Mouse (Mus musculus) left cerebral cortex, adult 18-20 months (tissue): ENCODE measurements around the gene Ankdd1a. TPM values are rescaled to one million over a fixed set of nuclear protein-coding genes. Genes with fewer than 3 reads are reported as not detected.

Source experiments
- DNase-seq, 2 experiments: peaks; one replicate each; pipeline ENCODE4 v3.0.0; 2021 to 2022; ENCODE audit warnings: low spot score in 2 of 2, mixed read lengths in 1 of 2
- total RNA-seq, 2 experiments: library from RNA; stranded (reverse); gene quantifications; 2 replicates each; pipeline ENCODE4 v1.2.3; 2021

Ankdd1a gene
- total RNA-seq, 2 experiments from 2014 or later: 2.3 to 3.7 TPM

- no peak for DNase-seq
These were observed 11.5 kb downstream of the Ankdd1a start for GRCm38 (mm10) chr9:65508449-65508848.

GRCm38 (mm10) chr9:65502721-65503505, 17.1 kb downstream of the Ankdd1a start:
- no peak for DNase-seq

- DNase-seq: no peak
These were observed 17.8 kb downstream of the Ankdd1a start for GRCm38 (mm10) chr9:65502146-65502545.

GRCm38 (mm10) chr9:65492851-65493250, 27.1 kb downstream of the Ankdd1a start:
- no peak for DNase-seq

- DNase-seq: no peak
These were observed 27.6 kb downstream of the Ankdd1a start for GRCm38 (mm10) chr9:65492351-65492750.

- DNase-seq: no peak
These were observed 28.5 kb downstream of the Ankdd1a start for GRCm38 (mm10) chr9:65491476-65491875.

- DNase-seq: no peak
These were observed 39.9 kb downstream of the Ankdd1a start for GRCm38 (mm10) chr9:65480071-65480470.

GRCm38 (mm10) chr9:65479158-65479557, 40.8 kb downstream of the Ankdd1a start:
- DNase-seq: no peak

- DNase-seq: no peak
These were observed 47.2 kb downstream of the Ankdd1a start for GRCm38 (mm10) chr9:65472769-65473168.

GRCm38 (mm10) chr9:65467686-65468085, 52.3 kb downstream of the Ankdd1a start:
- no peak for DNase-seq

- no peak for DNase-seq
These were observed 54.8 kb downstream of the Ankdd1a start for GRCm38 (mm10) chr9:65465241-65465640.

GRCm38 (mm10) chr9:65464161-65464560, 55.8 kb downstream of the Ankdd1a start:
- DNase-seq: peak in 1 of 2 experiments; percentile 7

- DNase-seq: no peak
These were observed 57.4 kb downstream of the Ankdd1a start for GRCm38 (mm10) chr9:65462544-65462943.

- peak; percentile 96 for DNase-seq
These were observed 59.1 kb downstream of the Ankdd1a start, which contains the start of gene Spg21 for GRCm38 (mm10) chr9:65460732-65461442. Gene Spg21, plus strand, starts transcription at chr9:65460947.

GRCm38 (mm10) chr9:65460198-65460597, 59.8 kb downstream of the Ankdd1a start:
- no peak for DNase-seq

GRCm38 (mm10) chr9:65458975-65459374, 61.0 kb downstream of the Ankdd1a start:
- no peak for DNase-seq

GRCm38 (mm10) chr9:65447951-65448350, 72.0 kb downstream of the Ankdd1a start:
- no peak for DNase-seq

- no peak for DNase-seq
These were observed 75.3 kb downstream of the Ankdd1a start for GRCm38 (mm10) chr9:65444692-65445091.
